Mouse (Mus musculus): ENCODE results near the gene Aldh6a1.

The Aldh6a1 gene

GRCm38 (mm10) chr12:84408819-84409507 lies 41.8 kb downstream of the Aldh6a1 start, which contains the start of the genes Entpd5 and Bbof1:
Gene Entpd5, minus strand, starts transcription at chr12:84409029.
Gene Bbof1, plus strand, starts transcription at chr12:84409071.
- DNase-seq (ENCODE audit: low spot score): peak; percentile 51

- no peak for DNase-seq (ENCODE audit: low spot score)
Measured at GRCm38 (mm10) chr12:84407874-84408818, 42.7 kb downstream of the Aldh6a1 start.

GRCm38 (mm10) chr12:84407259-84407658 lies 43.5 kb downstream of the Aldh6a1 start:
- no peak for DNase-seq (ENCODE audit: low spot score)

GRCm38 (mm10) chr12:84404541-84404940 lies 46.3 kb downstream of the Aldh6a1 start:
- no peak for DNase-seq (ENCODE audit: low spot score)

GRCm38 (mm10) chr12:84402923-84403322 lies 47.9 kb downstream of the Aldh6a1 start:
- DNase-seq (ENCODE audit: low spot score): no peak

GRCm38 (mm10) chr12:84400653-84401052 lies 50.2 kb downstream of the Aldh6a1 start:
- no peak for DNase-seq (ENCODE audit: low spot score)

GRCm38 (mm10) chr12:84400068-84400467 lies 50.7 kb downstream of the Aldh6a1 start:
- DNase-seq (ENCODE audit: low spot score): no peak

- DNase-seq (ENCODE audit: low spot score): no peak
Measured at GRCm38 (mm10) chr12:84399663-84400062, 51.1 kb downstream of the Aldh6a1 start.

GRCm38 (mm10) chr12:84399135-84399534 lies 51.7 kb downstream of the Aldh6a1 start:
- DNase-seq (ENCODE audit: low spot score): no peak

GRCm38 (mm10) chr12:84398629-84399028 lies 52.2 kb downstream of the Aldh6a1 start:
- no peak for DNase-seq (ENCODE audit: low spot score)

GRCm38 (mm10) chr12:84397685-84398084 lies 53.1 kb downstream of the Aldh6a1 start:
- DNase-seq (ENCODE audit: low spot score): no peak

- no peak for DNase-seq (ENCODE audit: low spot score)
Measured at GRCm38 (mm10) chr12:84396947-84397679, 53.7 kb downstream of the Aldh6a1 start.

GRCm38 (mm10) chr12:84393847-84394246 lies 57.0 kb downstream of the Aldh6a1 start:
- DNase-seq (ENCODE audit: low spot score): no peak

- no peak for DNase-seq (ENCODE audit: low spot score)
Measured at GRCm38 (mm10) chr12:84392681-84393080, 58.1 kb downstream of the Aldh6a1 start.

GRCm38 (mm10) chr12:84390336-84390735 lies 60.5 kb downstream of the Aldh6a1 start:
- no peak for DNase-seq (ENCODE audit: low spot score)

GRCm38 (mm10) chr12:84388774-84389400 lies 61.9 kb downstream of the Aldh6a1 start:
- no peak for DNase-seq (ENCODE audit: low spot score)

GRCm38 (mm10) chr12:84388097-84388496 lies 62.7 kb downstream of the Aldh6a1 start:
- DNase-seq (ENCODE audit: low spot score): no peak

- DNase-seq (ENCODE audit: low spot score): no peak
Measured at GRCm38 (mm10) chr12:84385408-84385807, 65.4 kb downstream of the Aldh6a1 start.

GRCm38 (mm10) chr12:84384644-84385081 lies 66.1 kb downstream of the Aldh6a1 start:
- DNase-seq (ENCODE audit: low spot score): no peak

- DNase-seq (ENCODE audit: low spot score): no peak
Measured at GRCm38 (mm10) chr12:84382369-84382768, 68.4 kb downstream of the Aldh6a1 start.
